Comparison of ENCODE assay signal across 17 mouse cellular contexts in the genomic region with DNA sequence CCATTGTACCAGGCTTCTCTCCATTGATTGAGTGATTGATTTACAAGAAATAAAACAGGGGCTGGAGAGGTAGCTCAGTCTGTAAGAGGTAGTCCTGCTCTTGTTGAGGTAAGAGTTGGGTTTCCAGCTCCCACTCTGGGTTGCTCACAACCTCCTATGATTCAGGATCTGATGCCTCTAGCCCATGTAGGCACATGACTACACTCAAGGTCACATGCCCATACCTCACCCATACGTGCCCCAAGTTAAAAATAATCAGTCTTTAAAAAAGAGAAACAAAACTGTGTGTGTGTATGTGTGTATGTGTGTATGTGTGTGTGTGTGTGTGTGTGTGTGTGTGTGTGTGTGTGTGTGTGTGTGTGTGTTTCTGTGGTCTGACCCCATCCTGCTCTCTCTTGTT.
"Had no signal": no experiment of that assay in that cellular context is flagged by ENCODE, and none has a peak within 500 bp of the region (broad histone marks: within the 10 kb centered on the region; RNA-seq: fewer than 3 reads in every experiment).

No protein-coding gene starts in this region.

- H3K4me2 ChIP-seq: neural tube, embryonic 12.5 days; neural tube, embryonic 13.5 days; neural tube, embryonic 15.5 days; stomach, embryonic 15.5 days had no signal

- DNase-seq: retina, postnatal 1 day; right cerebral cortex, adult 18-20 months; right cerebral cortex, postnatal 14 days; right cerebral cortex, postnatal 25 days; right cerebral cortex, postnatal 4 days; spleen, adult 18-20 months; thymus, adult 18-20 months; thymus, adult 2 months; thymus, postnatal 14 days; thymus, postnatal 25 days; thymus, postnatal 36 days; thymus, postnatal 4 days had no signal

- H3K9ac ChIP-seq: neural tube, embryonic 12.5 days; neural tube, embryonic 13.5 days; neural tube, embryonic 15.5 days; stomach, embryonic 15.5 days had no signal

- H3K36me3 ChIP-seq: neural tube, embryonic 12.5 days; neural tube, embryonic 13.5 days; neural tube, embryonic 15.5 days; stomach, embryonic 15.5 days had no signal

- H3K4me1 ChIP-seq: neural tube, embryonic 12.5 days; neural tube, embryonic 13.5 days; neural tube, embryonic 15.5 days; stomach, embryonic 15.5 days had no signal

- H3K4me3 ChIP-seq: neural tube, embryonic 12.5 days; neural tube, embryonic 13.5 days; neural tube, embryonic 15.5 days; stomach, embryonic 15.5 days had no signal

- H3K27me3 ChIP-seq: neural tube, embryonic 12.5 days; neural tube, embryonic 13.5 days; neural tube, embryonic 15.5 days; stomach, embryonic 15.5 days had no signal

- H3K27ac ChIP-seq: neural tube, embryonic 12.5 days; neural tube, embryonic 13.5 days; neural tube, embryonic 15.5 days; stomach, embryonic 15.5 days; stomach, postnatal 0 days had no signal

- H3K9me3 ChIP-seq: neural tube, embryonic 12.5 days; neural tube, embryonic 15.5 days; stomach, embryonic 15.5 days had no signal
